Mouse (Mus musculus) c-Kit-positive CD71-negative TER-119-negative erythroid progenitor cells, embryonic 14.5 days (primary cell): ENCODE measurements around the gene Pde4a.
"Not testable (repeated sequence)": the region's sequence is repeated elsewhere in the genome, so short reads cannot be mapped to it uniquely, and the experiment has no call there.

Source experiments
- DNase-seq: peaks from one replicate; pipeline ENCODE4 v3.0.0-alpha.2; 2013; ENCODE audit warnings: low read depth

Pde4a gene

GRCm38 (mm10) chr9:21220490-21221382 lies 55.2 kb downstream of the Pde4a start:
- peak; percentile 92 for DNase-seq

GRCm38 (mm10) chr9:21221383-21221929 lies 55.9 kb downstream of the Pde4a start:
- peak; percentile 86 for DNase-seq

DNA sequence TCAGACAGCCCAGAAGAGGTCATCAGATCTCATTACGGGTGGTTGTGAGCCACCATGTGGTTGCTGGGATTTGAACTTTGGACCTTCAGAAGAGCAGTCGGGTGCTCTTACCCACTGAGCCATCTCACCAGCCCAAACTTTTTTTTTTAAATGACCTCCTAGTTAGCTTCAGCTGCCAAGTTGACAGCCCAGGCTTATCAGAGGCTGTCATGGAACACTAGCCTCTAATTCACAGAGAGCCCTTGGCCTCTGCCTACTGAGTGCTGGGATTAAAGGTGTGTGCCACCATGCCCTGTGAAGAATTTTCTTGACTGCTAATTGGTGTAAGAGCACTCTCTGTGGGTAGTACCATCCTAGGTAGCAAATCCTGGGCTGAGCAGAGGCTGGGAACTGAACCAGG lies 58.0 kb downstream of the Pde4a start:
- DNase-seq, result not testable (repeated sequence)

DNA sequence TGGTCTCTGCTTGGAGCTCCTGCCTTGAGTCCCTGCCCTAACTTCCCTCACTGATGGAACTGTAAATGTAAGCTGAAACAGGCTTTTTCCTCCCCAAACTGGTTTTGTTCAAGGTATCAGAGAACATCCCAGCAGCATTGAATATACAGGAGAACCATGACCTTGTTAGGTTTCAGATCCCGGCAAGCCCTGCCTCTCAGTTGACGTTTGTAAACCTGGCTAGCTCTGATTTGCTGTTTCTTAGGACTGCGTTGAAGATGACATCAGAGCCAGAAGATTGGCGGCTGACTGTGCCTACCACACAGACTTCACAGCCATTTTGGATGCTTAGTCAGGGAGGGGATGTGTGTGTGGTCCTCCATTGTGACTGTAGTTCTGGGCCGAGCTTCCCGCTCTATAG lies 58.4 kb downstream of the Pde4a start:
- no peak for DNase-seq

DNA sequence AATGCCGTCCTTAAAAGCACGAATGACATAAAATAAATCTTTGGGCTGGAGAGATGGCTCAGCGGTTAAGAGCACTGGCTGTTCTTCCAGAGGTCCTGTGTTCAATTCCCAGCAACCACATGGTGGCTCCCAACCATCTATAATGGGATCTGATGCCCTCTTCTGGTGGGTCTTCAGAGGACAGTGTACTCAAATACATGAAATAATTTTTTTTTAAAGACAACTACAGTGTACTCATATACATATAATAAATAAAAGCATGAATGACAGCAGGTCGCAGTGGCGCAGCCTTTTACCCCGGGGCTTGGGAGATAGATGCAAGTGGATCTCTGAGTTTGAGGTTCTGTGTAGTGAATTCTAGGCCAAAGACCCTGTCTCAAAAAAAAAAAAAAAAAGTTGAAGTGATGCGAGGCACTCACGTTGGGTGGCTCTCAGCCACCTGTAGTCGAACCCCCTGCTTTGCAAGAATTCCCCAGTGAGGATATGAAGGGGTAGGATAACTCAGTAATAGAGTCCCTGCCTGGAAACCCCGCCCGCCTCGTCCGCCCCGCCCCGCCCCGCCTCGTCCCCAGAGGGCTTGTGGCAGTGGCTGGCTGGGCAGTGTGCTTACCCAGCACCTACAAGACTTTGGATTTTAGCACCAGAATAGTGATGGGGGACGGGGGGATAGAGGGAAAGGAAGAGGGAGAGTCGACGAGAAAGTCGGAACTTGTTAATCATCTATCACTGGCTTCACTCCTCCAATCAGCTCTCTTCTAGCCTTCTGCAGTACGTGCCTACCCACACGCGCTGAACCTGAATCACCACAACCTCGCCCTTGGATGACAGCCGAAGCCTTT lies 59.3 kb downstream of the Pde4a start:
- DNase-seq, result no peak

DNA sequence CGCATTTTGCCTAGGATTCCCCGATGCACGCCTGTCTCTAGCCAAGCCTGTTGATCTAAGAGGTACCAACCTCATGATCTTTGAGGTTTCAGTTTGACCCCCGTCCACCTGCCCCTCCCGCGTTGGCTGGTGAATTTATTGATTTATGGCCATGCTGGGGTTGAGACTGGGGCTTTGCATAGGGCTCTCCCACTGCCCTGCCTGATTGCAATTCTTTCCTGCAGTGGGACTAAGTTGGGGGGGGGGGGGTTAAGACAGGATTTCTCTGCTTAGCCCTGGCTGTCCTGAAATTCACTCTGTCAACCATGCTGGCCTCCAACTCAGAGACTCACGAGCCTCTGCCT lies 59.9 kb downstream of the Pde4a start:
- no peak for DNase-seq

DNA sequence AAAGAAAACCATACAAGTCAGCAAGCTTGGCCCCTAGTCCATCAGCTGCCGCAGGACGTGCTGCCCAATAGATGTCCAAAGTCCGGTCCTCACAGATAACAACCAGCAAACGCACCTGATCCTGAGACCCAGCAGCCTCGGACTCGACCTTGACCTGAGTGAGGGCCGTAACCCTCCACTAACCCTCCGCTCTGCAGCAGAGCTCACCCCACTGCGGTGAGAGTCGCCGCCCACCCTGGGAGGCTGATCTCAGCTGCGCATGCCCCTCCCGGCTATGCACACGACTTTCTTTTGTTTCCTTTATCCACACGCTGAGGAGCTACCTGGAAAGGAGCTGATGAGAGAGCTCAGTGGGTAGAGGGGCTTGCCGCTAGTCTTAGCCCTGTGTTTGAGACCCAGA lies 61.8 kb downstream of the Pde4a start:
- DNase-seq, result no peak

GRCm38 (mm10) chr9:21231551-21231950 lies 66.0 kb downstream of the Pde4a start:
- no peak for DNase-seq

GRCm38 (mm10) chr9:21232867-21233266 lies 67.4 kb downstream of the Pde4a start:
- no peak for DNase-seq

- DNase-seq, result no peak
Measured at GRCm38 (mm10) chr9:21233366-21233765, 67.9 kb downstream of the Pde4a start.

DNA sequence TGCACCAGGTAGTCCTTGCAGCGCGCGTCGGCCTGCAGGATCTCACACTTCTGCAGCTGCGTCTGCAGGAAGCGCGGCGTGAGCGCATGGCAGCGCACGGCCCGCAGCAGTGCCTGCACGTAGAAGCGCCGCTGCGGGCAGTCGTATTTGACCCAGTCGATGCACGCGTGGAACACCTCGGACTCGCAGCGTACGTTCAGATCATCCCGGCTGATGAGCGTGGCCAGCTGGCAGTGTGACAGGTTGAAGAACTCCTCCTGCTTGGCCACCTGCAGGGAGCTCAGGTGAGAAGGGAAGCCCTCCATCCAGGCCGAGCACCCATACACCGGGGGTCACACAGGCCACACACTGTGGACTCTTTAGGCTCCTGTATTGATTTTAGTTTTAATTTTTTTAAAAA lies 68.3 kb downstream of the Pde4a start:
- no peak for DNase-seq

DNA sequence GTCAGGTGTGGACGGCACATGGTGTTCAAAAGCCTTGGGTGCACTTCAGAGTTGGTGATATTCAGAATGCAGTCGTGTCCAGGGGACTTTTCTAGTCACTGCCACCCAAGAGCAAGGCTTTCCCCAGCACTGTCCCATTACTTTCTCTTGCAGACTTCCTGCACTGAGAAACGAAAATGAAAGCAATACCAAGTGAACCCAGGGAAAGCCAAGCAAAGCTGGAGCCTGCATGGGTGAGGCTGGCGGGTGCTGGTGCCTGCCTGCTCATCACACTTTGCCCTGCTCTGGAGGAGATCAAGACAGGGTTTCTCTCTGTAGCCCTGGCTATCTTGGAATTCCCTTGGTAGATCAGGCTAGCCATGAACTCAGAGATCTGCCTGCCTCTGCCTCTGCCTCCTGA lies 69.8 kb downstream of the Pde4a start:
- no peak for DNase-seq

- DNase-seq, result no peak
Measured at GRCm38 (mm10) chr9:21236991-21237367, 71.5 kb downstream of the Pde4a start.

- no peak for DNase-seq
Measured at GRCm38 (mm10) chr9:21237368-21238003, 72.0 kb downstream of the Pde4a start.

DNA sequence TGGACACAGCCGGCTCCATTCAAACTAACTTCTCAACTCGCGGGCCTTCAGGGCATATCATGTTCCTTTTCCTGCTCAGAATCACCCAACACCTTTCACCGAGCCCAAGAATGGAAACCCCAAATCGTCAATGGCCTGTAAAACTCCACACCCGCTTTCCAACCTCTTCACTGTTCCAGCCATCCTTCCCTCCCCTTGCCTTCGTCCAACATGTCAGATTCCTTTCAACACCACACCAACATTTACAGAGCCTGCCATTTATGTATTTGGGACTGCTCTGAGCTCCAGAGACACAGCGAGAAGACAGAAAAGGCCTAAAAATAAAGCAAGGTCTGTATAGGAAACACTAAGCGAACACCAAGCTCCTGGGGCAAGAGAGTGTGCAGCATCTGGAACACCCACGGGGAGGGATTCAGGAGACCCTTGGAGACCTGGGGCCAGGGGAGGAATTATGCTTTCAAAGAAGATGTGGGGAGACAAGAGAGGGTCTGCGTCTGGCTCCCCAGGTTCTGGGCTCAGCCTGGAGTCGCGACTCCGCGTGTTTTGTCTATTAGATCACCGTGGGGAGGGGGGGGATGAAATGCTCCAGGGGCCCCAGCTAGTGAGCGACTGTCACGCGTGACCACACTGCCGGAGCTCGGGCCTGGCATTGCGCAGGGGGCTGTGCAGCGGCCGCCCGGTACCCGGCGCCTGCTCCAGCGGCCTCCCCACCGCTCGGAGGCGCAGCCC lies 72.7 kb downstream of the Pde4a start:
- DNase-seq, result no peak

DNA sequence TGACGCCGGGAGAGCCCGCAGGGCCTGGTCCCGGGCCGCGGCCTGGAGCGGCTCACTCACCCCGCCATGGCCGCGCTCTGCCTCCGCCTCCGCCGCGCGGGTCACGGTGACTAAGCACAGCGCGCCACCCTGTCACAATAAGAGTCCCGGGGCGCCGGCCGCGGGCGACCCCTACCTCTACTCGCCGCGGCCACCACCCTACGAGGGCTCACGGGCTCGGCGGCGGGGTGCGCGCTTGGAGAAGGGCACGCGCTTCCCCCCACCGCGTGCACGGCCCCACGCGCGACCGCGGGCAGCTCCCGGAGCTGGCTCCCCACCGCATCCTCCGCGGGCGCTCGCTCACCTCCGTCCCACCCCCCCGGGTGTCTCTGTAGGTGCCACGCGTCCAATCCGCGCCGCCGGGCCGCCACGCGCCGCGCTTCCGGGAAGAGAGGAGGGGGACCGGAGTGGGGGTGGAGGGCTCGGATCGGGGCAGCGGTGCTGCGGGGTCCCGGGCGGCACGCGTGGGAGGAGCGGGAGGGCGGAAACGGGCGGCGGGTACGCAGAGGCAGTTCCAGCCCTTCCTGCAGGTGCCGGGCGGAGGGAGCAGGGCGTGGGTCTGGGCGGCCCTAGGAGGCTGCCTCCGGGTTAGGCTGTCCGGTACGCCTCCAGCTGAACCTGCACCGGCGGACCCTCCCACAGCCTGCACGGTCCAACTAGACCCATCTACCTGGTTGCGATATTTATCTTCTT lies 73.4 kb downstream of the Pde4a start, which contains the start of gene Keap1:
Gene Keap1, minus strand, starts transcription at position 629 of the 732 bp plus-strand sequence.
- DNase-seq, result no peak

DNA sequence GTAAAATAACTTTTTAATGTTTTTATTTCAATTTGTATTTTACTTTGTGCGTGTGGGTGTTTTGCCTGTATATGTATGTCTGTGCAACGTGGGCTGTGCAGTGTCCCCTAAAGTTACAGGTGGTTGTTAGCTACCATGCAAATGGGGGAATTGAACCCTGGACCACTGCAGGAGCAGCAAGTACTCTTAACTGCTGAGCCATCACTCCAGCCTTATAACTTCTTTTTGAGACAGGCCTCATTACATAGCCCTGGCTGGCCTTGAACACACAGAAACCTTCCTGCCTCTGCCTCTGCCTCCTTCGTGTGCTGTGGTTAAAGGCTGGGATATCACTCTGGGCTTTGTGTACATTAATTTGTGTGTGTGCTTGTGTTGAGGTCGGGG lies 73.9 kb downstream of the Pde4a start:
- no peak for DNase-seq

DNA sequence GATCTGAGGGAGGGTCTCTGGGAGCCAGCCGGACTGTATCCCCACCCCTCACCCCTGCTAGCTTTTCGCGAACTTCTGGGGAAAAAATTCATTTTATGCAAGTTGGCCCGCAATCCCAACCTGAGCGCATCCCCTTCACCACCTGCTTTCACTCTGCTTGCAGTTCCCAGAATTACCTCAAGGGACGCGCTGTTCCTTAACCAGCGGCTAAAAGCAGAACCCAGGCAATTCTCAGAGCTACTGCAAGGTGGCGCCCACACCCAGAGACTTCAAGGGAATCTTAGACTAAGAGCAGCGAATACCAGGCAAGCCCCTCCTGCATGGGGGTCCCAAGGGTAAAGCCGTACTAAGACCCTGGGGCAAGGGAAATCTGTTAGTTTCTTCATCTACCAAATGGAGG lies 75.8 kb downstream of the Pde4a start:
- DNase-seq, result peak; percentile 89

GRCm38 (mm10) chr9:21243826-21244427 lies 78.4 kb downstream of the Pde4a start:
- no peak for DNase-seq

DNA sequence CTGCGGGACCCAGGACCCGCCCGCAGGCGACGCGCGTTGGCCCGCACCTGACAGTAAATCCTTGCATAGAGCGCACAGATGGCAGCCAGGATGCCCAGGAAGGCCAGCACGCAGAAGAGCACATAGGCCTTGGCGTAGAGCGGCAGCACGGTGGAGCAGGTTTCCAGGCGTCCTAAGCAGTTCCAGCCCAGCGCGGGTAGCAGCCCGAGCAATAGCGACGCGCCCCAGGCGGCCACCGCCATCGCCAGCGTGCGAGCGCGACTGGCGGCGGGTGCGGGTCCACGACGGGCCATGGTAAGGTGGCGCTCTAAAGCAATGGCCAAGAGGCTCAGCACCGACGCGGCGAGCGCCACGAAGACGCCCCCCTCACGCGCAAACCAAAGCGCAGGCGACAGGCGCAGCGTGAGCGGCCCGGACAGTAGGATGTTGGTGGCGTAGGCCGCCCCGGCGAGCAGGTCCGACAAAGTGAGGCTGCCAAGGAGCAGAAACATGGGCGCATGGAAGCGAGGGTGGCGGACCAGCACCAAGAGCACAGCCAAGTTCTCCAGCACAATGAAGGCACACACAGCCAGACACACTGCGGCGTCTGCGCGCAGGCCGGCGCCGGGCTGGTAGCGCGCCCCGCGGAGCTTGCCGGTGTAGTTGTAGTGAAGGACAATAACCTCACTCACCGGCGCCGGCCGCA lies 79.1 kb downstream of the Pde4a start:
- no peak for DNase-seq
